Mouse (Mus musculus) C3H10T1/2 (cell line): ENCODE results near the gene Miox. TPM values are rescaled to one million over a fixed set of nuclear protein-coding genes. Genes with fewer than 3 reads are reported as not detected.

Source experiments
- polyA plus RNA-seq, 2 experiments: library from polyadenylated mRNA; unstranded; fragments of >200 nt; fragmentation: generic; extraction: Trizol; gene quantifications; one replicate each; pipeline ENCODE4 v1.2.1; 2012; ENCODE audit warnings: missing spikeins in 2 of 2

Miox gene
- not detected for polyA plus RNA-seq

DNA sequence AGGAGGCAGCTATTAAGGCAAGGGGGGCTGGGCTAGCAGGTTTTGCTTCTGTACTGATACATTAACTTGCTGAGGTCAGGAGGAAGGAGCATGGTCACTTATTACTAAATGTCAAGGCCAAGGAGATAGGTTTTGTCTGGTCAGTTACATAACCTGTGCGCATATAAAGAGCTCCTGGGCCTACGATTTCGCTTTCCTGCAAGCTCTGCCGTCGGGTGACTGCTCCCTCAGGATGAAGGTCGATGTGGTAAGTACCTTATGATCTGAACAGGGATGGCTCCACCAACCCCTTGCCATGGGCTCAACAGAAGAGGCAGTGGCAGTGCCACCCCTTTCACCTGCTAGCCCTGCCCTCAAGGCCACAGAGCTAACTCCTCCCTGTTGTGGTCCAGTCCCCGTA, at the start of gene Miox:
Gene Miox (plus strand): TSS at position 128 of the 400 bp plus-strand sequence.

DNA sequence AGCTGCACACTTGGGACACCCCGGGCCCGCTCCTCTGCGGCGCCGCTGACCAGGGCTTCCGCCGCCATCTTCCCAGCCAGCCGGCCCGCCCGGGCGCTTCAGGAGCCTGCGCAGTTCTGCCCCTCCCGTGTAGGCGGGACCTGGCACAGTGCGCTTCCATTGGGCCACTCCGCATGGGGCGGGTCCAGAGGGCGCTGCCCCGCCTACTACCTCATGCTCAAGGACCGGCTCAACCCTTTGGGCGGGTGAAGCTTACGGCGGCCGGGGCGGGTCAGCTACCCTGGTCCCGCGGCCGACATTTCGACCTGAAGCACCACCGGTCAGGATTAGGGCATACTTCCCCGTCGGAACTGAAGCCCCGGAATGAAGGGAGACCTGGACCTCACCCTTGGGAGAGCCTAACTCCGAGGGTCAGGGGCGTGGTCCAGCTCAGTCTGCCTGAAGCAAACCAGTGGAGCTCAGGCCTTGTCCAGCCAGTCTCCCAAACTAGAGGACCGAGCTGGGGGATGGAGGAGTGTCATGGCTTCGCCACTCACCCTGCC, 18.9 kb upstream of the Miox start, which contains the start of gene Sbf1:
Gene Sbf1 (minus strand): TSS at position 122 of the 542 bp plus-strand sequence.

DNA sequence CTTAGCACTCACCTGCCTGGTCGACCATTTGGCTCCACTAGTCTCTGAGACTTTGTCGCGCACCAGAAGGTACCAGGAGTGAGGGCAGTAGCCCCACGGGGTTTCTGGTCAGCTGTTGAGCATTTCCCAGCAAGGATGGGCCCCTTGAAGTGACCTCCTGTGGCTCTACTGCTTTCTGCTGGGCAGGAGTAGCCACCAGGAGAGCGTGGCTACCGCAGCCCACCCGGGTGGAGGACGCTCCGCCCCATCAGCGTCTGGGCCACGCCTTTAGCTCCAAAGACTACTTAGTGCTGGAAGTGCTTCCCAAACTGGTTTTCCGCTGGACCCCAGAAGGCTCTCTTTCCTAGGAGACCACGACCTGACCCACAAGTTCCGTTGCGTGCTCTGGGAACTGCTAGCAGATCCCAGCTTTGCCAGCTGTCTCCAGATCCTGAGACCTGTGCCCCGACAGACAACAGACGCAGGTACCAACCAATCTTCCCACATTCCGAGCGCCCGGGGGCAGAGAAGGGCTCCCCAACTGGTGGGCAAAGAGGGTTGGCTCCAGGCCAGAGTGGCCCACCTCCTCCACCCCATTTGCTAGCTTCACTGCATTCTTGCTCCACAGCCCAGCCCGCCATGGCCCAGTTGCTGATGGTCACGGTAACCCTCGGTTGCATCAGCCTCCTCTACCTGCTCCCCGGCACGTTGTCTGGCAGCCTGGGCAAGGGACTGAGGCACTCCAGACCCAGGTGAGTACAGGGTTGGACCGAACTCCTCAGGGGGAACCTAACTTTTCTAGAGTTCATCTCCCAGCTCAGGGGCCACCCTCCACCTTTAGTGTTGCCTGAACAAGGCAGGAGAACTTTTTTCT, 11.3 kb upstream of the Miox start, which contains the start of gene Adm2:
Gene Adm2 (plus strand): TSS at position 51 of the 853 bp plus-strand sequence.

DNA sequence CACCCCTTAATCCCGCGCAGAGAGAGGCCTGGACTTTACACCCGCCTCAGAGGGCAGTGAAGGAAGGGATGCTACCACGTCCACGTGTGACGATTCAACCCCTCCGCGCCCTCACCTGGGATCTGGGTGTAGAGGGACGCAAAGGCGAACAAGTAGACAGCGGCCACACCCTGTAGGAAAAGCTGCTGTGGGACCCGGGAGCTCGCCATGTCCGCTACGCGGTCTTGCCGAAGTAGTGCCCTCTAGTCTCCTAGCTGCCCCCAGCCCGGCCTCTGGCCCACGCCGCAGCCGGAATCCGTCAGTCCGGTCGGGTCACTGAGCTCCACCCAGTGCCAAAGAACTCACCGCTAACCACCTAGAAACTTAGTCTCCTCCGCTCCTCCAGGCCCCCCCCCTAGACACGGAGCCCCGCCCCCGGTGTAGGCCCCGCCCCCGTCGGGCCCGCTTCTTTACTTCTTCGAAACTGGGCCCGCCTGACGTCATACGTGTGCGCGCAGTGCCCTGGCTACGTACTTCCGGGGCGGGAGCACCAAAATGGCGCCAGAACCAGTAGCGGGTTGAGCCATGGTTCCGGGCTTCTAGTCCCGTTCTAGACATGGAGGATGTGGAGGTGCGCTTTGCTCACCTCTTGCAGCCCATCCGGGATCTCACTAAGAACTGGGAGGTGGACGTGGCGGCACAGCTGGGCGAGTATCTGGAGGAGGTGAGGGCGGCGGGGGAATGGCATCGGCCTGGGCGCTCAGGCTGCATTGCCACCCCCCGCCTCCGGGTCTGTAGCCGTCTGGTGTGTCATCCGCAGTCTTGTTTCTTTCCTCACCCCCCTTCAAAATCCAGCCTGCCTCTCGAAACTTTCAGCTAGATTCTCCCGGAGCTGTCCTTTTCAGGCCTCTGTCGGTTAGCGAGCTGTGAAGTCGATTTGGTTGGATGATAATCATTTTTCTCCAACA, 21.3 kb downstream of the Miox start, which contains the start of the genes Lmf2 and Ncaph2:
Gene Lmf2 (minus strand): TSS at position 419 of the 947 bp plus-strand sequence.
Gene Ncaph2 (plus strand): TSS at position 479 of the 947 bp plus-strand sequence.

DNA sequence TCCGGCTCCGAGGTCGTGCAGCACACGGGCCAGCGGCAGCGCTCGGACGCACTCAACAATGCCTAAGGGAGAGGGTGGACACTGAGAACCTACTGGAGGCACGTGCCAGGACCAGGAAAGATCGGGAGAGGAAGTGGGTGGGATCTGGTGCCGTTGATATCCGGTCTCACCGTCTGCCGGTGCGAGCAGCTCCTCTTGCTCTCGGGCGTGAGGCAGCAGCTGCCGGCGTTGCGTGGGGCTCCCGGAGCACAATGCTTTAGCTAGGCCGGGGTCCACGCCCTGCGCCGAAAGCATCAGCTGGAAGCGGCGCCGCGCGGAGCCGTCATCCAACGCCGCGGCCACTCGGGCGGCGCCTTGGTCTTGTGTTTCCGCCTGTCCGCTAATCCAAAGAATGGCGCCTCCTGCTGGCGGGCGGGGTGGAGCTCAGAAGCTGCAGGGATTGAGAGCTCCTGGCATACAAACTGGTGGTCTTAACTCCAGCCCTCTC, 39.6 kb downstream of the Miox start, which contains the start of gene Sco2:
Gene Sco2 (minus strand): TSS at position 85 of the 487 bp plus-strand sequence.

DNA sequence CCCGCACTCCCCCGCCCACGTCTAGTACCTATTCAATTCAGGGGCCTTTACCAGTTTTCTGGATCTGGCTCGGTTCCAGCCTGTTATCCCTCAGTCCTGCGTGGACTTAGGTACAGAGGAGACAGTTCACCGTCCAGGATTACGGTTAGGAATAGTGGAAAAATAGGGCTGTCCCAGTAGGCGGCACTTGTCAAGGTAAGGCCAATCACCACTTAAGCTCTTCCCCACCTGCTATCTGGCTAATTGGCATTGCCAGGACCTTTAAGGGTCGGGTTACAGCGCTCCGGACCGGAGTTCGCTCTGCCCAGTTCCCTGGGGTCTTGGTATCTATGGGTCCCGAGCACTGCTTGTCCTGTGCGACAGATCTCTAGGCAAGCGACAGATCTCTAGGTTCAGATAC, 42.8 kb downstream of the Miox start, which contains the start of gene Tymp:
Gene Tymp (minus strand): TSS at position 83 of the 400 bp plus-strand sequence.

DNA sequence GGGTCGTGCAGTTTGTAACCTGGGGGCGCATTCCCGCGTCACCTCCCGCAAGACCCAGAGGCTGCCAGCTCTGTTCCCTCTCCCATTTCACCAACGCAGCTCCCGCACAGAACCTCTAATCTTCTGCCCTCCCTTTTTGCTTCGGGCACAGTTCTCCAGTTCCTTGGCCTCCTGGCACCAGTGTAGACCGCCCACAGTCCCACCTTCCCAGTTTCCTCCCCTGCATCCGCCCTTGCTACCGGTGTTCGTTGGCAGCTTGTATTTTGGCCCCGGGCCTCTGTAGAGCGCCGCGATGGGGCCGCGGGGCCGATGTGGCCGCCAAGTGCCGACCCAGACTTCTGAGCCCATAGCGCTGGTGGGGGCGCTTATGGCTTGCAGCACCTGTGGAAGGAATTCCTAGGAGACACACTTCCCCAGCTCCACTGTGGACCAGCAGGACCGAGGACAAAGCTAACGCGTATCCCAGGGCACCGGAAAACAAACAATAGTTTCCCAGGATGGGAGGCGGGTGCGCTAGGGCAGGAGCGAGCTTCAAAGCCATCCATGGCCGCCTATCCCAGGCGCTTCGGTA, 44.7 kb downstream of the Miox start, which contains the start of gene Odf3b:
Gene Odf3b (minus strand): TSS at position 452 of the 571 bp plus-strand sequence.

DNA sequence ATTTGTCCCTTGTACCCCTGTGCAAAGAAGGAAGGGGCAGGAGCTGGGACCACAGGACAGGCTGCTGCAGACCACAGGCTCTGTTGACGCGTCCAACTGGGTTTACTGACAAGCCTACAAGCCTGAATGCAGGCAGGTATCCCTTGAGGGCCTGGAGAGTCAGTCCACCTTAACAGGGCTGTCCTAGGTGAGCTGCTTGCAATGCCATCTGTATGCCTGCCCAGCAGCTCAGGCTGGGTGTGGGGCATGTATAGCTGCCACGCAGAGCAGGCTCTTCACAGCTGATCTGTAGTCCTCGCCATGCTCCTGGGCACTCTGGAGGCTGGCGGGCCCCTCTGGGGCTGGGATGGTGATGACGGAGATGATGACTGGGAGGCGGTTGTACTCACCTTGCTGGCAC, 50.4 kb downstream of the Miox start, which contains the start of gene Klhdc7b:
Gene Klhdc7b (plus strand): TSS at position 301 of the 400 bp plus-strand sequence.

Other genes with a start within 250 kb of the Miox start
- 10 to 100 TPM; 19.0 to 42.1 TPM for gene Selenoo, start 245.3 kb upstream of the Miox start, polyA plus RNA-seq
- 10 to 100 TPM; 12.0 to 17.7 TPM for gene Tubgcp6, start 211.3 kb upstream of the Miox start, polyA plus RNA-seq
- gene Hdac10, start 205.7 kb upstream of the Miox start, polyA plus RNA-seq: 10 to 100 TPM; 14.5 to 24.3 TPM
- 10 to 100 TPM; 29.5 to 43.6 TPM for gene Mapk12, start 193.7 kb upstream of the Miox start, polyA plus RNA-seq
- gene Mapk11, start 184.8 kb upstream of the Miox start, polyA plus RNA-seq: 10 to 100 TPM; 12.4 to 13.6 TPM
- gene Plxnb2, start 153.6 kb upstream of the Miox start, polyA plus RNA-seq: 100 to 1,000 TPM; 252 to 448 TPM
- gene Dennd6b, start 137.9 kb upstream of the Miox start, polyA plus RNA-seq: 1 to 10 TPM; 1.6 to 6.5 TPM
- 10 to 100 TPM in 1 of 2 experiments, 1 to 10 TPM in 1; 7.8 to 52.7 TPM for gene Ppp6r2, start 122.8 kb upstream of the Miox start, polyA plus RNA-seq
- 100 to 1,000 TPM; 132 to 134 TPM for gene Sbf1, start 19.1 kb upstream of the Miox start, polyA plus RNA-seq
- under 1 TPM; 0.02 to 0.04 TPM for gene Adm2, start 11.7 kb upstream of the Miox start, polyA plus RNA-seq
- gene Lmf2, start 21.3 kb downstream of the Miox start, polyA plus RNA-seq: 100 to 1,000 TPM in 1 of 2 experiments, 10 to 100 TPM in 1; 80.9 to 141 TPM
- gene Ncaph2, start 21.3 kb downstream of the Miox start, polyA plus RNA-seq: 100 to 1,000 TPM; 197 to 330 TPM
- 10 to 100 TPM; 19.3 to 37.8 TPM for gene Sco2, start 39.4 kb downstream of the Miox start, polyA plus RNA-seq
- 1 to 10 TPM; 3.0 to 3.1 TPM for gene Tymp, start 42.6 kb downstream of the Miox start, polyA plus RNA-seq
- under 1 TPM in 1 of 2 experiments, not detected in 1; 0.17 TPM for gene Odf3b, start 44.9 kb downstream of the Miox start, polyA plus RNA-seq
- gene Klhdc7b, start 50.5 kb downstream of the Miox start, polyA plus RNA-seq: not detected
- gene Syce3, start 76.1 kb downstream of the Miox start, polyA plus RNA-seq: not detected
- 1 to 10 TPM in 1 of 2 experiments, under 1 TPM in 1; 0.13 to 1.8 TPM for gene Cpt1b, start 91.5 kb downstream of the Miox start, polyA plus RNA-seq
- gene C730034F03Rik, start 95.2 kb downstream of the Miox start, polyA plus RNA-seq: 1 to 10 TPM in 1 of 2 experiments, under 1 TPM in 1; 0.19 to 1.8 TPM
- under 1 TPM in 1 of 2 experiments, not detected in 1; 0.20 TPM for gene Gm44502, start 95.3 kb downstream of the Miox start, polyA plus RNA-seq
- gene Chkb, start 95.5 kb downstream of the Miox start, polyA plus RNA-seq: 10 to 100 TPM; 28.5 to 71.8 TPM
- gene Mapk8ip2, start 119.5 kb downstream of the Miox start, polyA plus RNA-seq: under 1 TPM in 1 of 2 experiments, not detected in 1; 0.06 TPM
- gene Arsa, start 143.0 kb downstream of the Miox start, polyA plus RNA-seq: 10 to 100 TPM; 15.9 to 95.8 TPM
- gene Shank3, start 165.2 kb downstream of the Miox start, polyA plus RNA-seq: under 1 TPM in 1 of 2 experiments, not detected in 1; 0.07 TPM
- gene Acr, start 233.9 kb downstream of the Miox start, polyA plus RNA-seq: not detected